Mouse (Mus musculus) 3T3-L1 (cell line): ENCODE measurements around the gene Prss27.

Experiments
- DNase-seq: peaks from one replicate; pipeline ENCODE4 v3.0.0-alpha.2; 2015; ENCODE audit warnings: low read depth, low spot score

Gene Prss27

DNA sequence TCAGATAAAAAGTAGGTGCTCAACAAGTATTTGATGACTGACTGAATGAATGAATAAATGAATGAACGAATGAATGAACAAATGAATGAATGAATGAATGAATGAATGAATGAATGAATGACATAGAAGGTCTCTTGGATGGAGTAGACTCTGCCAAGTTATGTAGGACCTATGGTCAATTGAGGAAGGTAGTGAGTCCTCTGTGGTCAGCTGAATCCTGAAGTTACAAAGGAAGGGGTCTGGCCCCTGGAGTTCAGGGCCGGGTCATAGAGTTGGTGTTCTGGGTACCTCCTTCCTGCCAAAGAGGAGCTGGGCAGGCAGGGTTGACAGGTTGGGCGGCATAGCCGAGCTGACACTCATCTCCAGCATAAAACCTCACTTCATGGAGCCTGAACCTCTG is at the start of gene Prss27:
Gene Prss27, plus strand, starts transcription at position 301 of the 400 bp plus-strand sequence.
- no peak for DNase-seq

- no peak for DNase-seq
Observed at GRCm38 (mm10) chr17:23989802-23990201, 48.1 kb upstream of the Prss27 start.

- no peak for DNase-seq
Observed at GRCm38 (mm10) chr17:23992789-23993553, 45.0 kb upstream of the Prss27 start.

DNA sequence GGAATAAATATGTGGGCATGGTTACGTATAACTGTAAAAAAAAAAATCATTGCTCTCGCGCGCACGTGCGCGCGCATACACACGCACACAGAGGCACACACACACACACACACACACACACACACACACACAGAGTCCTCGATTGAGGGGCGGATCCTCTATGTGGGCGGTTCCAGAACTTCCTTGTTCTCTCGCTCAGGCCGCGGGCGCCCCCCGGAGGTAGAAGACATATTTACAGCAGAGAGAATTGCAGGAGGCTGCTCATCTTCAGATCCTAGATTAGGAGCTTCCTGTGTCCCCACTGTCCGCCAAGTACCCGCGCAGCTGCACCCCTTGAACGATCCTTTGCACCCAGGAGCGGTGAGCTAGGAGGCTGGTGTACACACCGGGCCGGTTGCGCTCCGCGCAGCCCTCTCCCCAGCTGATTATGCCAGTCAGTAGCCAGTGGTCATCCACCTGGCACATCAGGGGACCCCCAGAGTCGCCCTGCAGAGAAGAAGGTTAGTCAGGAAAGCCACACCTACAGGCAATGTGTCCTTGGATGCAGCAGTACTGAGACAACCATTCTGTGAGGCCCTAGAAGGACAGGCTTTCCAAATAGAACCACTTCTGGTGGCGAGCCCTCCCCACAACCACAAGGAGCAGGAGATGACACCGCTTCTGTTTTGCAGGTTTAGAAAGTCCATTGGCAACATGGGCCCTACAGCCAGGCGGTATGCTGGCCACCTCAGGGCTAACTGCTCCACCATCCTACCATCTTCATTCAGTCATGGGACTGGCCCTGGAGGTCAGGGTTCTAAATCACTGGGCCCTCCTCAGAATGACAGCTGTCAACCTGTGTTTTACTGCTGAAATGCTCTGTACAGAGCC is 44.1 kb upstream of the Prss27 start:
- DNase-seq, result peak; percentile 68

GRCm38 (mm10) chr17:23994667-23995066 is 43.3 kb upstream of the Prss27 start:
- DNase-seq, result no peak

GRCm38 (mm10) chr17:23995421-23995820 is 42.5 kb upstream of the Prss27 start:
- peak; percentile 51 for DNase-seq

DNA sequence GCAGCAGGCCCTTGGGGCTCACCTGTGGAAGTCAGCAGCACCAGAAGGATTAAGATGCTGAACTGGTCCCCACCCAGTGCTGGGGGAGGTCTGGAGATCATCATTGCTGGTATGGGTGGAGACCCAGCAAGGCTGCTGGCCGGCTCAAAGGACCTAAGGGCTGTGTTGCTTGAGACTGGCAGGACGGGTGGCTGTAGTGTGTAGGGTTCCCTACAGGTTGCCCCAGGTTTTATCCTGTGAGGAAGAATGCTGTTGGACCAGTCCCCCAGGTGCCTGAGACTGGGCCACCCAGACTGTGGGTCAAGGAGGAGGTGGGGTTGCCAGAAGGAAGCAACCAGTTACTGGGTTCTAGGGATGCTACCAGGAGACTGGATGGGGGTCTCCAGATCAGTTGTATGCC is 40.0 kb upstream of the Prss27 start, which contains the start of gene Prss22:
Gene Prss22, minus strand, starts transcription at position 200 of the 400 bp plus-strand sequence.
- no peak for DNase-seq

DNA sequence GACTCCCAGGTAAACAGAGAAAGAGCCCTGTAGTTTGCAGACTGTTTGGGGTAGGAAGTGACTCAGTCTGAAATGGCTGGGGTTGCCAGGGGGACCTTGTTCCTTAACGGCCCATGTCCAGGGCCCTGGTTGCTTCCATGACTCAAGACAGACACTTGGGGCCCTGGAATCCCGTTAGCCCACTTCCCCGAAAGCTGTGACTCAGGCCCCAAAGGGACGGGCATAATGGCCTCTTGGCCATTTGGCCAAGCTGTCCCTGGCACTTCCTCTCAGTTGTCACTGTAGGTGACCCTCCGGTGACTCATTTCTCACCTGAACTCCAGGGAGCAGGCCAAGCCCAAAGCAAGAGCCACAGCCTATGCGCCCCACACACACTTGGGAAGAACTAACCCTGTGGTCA is 39.6 kb upstream of the Prss27 start:
- peak; percentile 71 for DNase-seq

DNA sequence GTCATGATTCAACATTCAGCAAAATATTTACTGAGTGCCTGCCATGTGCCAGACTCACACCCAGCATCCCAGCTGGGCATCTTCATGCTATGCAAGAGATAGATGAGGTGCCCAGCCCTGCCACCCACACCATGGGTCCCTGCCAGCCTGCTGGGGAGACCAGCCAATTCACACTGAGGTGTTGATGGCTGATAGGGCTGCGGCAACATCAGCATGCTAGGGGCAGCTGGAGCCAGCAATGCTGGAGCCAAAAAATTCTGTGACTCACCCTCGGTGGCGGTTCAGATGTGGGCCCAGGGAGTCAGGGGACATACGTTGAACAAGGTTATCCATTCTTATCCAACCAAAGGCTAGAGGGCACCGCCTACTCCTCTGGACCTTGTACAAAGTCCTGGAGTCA is 37.5 kb upstream of the Prss27 start:
- DNase-seq, result peak; percentile 98

DNA sequence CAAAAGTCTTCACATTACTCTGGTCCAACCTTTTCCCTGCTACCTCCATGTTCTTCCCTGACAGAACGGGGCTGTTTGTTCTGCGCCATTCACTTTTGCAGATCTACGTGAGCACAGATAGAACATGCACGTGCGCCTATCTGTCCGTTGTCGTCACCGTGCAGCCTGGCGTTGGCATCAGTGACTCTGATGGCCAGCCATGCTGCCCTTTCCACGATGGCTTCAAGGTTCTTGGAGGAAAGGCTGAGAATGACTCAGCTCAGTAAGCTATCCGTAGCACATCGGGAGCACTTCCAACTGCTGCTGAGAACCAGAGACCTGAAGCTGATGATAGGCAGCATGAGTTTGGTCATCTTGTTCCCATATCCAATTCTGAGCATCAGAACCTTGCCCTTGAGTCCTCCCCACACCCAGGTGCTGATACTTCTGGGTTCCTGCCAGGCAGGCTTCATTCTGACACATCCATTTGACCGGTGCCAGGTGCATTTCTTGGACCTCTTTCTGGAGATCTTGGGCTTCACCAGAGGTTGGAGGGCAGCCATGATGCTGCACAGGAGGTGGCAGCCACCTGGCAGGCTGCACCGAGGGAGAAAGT is 33.8 kb upstream of the Prss27 start:
- no peak for DNase-seq

GRCm38 (mm10) chr17:24005049-24005448 is 32.9 kb upstream of the Prss27 start:
- no peak for DNase-seq

- no peak for DNase-seq
Observed at GRCm38 (mm10) chr17:24006930-24007329, 31.0 kb upstream of the Prss27 start.

GRCm38 (mm10) chr17:24007391-24007790 is 30.6 kb upstream of the Prss27 start:
- peak; percentile 78 for DNase-seq

DNA sequence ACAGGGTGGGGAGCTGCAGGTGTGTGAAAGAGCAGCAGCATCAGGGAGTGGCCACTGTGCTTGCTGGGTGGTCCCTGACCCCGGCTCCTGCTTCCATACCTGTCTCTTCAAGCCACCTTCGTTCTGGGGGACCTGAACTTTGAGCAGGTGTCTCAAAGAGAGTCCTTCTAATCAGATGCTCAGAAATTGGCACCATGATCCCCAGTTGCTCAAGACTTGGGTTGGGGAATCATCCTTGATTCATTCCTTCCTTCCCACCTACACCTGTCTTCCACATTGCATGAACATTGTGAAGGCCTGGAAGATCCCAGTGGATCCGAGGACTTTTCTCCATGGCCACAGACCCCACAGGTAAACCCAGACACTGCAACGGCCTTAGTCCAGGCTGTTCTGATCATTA is 29.8 kb upstream of the Prss27 start:
- no peak for DNase-seq

- no peak for DNase-seq
Observed at GRCm38 (mm10) chr17:24009617-24010016, 28.3 kb upstream of the Prss27 start.

DNA sequence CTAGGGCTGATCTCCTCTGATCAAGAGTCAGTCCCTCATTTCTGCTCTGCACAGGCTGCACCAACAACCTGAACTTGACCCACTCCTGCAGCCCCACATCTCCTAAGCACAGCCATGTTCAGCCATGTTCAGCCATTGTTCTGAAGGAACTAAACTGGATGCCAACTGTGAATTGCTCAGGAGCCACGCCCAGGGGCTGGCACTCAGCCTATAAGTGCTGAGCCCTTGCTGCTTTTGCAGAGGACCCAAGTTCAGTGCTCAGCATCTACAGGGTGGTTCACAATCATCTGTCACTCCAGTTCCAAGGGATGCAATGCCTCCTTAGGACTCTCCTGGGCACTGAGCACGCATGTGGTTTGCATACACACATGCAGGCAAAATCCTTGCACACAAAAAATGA is 25.0 kb upstream of the Prss27 start:
- peak; percentile 76 for DNase-seq

DNA sequence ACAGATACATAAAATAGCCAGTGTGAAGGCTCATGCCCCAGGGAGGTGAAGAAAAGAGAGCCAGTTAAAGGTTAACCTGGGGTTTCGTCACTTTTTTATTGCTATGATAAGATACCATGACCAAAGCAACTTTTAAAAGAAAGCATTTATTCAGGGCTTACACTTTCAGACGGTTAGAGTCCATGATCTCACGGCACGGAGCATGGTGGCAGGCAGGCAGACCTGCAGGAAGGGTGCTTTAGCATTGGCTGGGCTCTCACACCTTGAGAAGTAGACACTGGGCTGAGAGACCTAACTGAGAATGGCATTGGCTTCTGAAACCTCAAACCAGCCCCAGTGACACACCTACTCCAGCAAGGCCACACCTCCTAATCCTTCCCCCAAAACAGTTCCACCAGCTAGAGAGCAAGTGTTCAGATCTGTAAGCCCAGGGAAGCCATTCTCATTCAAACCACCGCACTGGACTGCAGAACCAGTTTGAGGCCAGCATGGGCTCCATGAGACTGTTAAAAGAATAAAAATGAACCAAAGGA is 23.4 kb upstream of the Prss27 start:
- no peak for DNase-seq

- DNase-seq, result no peak
Observed at GRCm38 (mm10) chr17:24015727-24016126, 22.2 kb upstream of the Prss27 start.

GRCm38 (mm10) chr17:24020696-24021095 is 17.2 kb upstream of the Prss27 start:
- peak; percentile 96 for DNase-seq

DNA sequence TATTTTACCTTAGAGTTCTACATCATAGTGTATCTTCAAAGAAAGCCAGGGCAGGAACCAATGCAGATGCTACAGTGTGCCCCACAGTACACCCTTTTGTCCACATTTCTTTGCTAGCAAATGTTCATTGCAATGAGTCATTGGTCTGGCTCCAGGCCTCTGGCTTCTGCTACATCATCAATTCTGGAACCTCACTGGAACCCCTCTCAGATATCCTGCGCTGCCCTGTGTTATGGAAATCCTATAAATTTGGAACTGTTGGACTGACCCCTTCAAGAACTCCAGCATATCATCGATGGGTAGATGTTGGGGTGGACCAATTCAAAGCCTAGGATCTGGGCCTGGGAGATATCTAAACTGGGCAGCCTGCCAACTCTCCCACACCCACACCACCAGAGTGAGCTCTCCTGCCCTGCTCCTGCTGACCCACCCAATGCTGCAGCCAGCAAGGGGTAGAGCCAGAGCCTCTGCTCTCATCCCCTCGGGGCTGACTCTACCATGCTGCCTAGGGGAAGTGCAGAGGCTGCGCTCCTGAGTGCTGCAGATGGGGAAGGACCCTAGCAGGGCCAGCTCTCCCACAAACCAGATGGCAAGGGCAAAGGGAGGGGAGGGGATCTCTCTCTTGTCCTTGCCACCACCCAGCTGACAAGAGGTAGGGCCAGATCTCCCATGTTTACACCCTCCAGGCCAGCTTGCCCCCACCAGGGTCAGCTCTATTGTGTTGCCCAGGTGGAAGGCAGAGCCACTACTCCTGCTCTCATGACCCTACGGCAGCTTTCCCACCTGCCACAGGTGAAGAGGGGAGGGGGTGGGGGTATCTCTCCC is 16.4 kb upstream of the Prss27 start:
- peak; percentile 97 for DNase-seq

- DNase-seq, result no peak
Observed at GRCm38 (mm10) chr17:24029477-24029876, 8.5 kb upstream of the Prss27 start.
